Mouse (Mus musculus) kidney, adult 2 months (tissue): ENCODE data around the gene E2f6. TPM values are rescaled to one million over a fixed set of nuclear protein-coding genes. Genes with fewer than 3 reads are reported as not detected.

Experiments
- DNase-seq: peaks from one replicate; pipeline ENCODE4 v3.0.0; 2021
- H3K27ac ChIP-seq: fragments of 200-500 bp; 2 replicates; pipeline ENCODE4 v1.5.1; 2012; ENCODE audit warnings: low read depth, low read length, control low read depth, inconsistent platforms; ENCODE audit not compliant: insufficient read depth
- H3K27me3 ChIP-seq: fragments of 200-500 bp; replicated peaks from 2 replicates; pipeline ENCODE4 v1.6.1; 2012; ENCODE audit warnings: mild to moderate bottlenecking, moderate library complexity, low read length, inconsistent platforms; ENCODE audit not compliant: control insufficient read depth, insufficient read depth
- H3K36me3 ChIP-seq: fragments of 200-500 bp; 2 replicates; pipeline ENCODE4 v1.6.1; 2012; ENCODE audit warnings: mild to moderate bottlenecking, moderate library complexity, low read length, inconsistent platforms; ENCODE audit not compliant: control insufficient read depth, insufficient read depth
- H3K4me1 ChIP-seq: fragments of 200-500 bp; 2 replicates; pipeline ENCODE4 v1.6.1; 2011; ENCODE audit warnings: low read length; ENCODE audit not compliant: control insufficient read depth, insufficient read depth
- H3K4me3 ChIP-seq: fragments of 200-500 bp; 2 replicates; pipeline ENCODE4 v1.5.1; 2011; ENCODE audit warnings: mild to moderate bottlenecking, low read depth, low read length, control low read depth; ENCODE audit not compliant: insufficient read depth
- CTCF ChIP-seq: fragments of 200-500 bp; conservative IDR thresholded peaks from 2 replicates; pipeline ENCODE4 v1.5.1; 2011; ENCODE audit warnings: low read depth, mild to moderate bottlenecking, control low read depth, low read length, moderate library complexity, mixed read lengths; ENCODE audit not compliant: insufficient read depth, insufficient read length
- POLR2A ChIP-seq: fragments of 200-500 bp; IDR thresholded peaks from one replicate; pipeline ENCODE4 v1.6.1; 2011; ENCODE audit warnings: low read depth, low read length, control low read depth
- whole genome bisulfite sequencing: fragments of 180-500 bp; shearing (Covaris S2); methylation state at CpG from one replicate; pipeline ENCODE4 v1.1.7; 2018; 5-methylcytosine and 5-hydroxymethylcytosine counted together
- polyA plus RNA-seq: library from polyadenylated mRNA; depleted of rRNA; stranded (reverse); fragments of >200 nt; gene quantifications from 2 replicates; pipeline ENCODE4 v1.2.3, GENCODE M21; 2012

The E2f6 gene
- polyA plus RNA-seq, 1 experiment, result 15.5 TPM

DNA sequence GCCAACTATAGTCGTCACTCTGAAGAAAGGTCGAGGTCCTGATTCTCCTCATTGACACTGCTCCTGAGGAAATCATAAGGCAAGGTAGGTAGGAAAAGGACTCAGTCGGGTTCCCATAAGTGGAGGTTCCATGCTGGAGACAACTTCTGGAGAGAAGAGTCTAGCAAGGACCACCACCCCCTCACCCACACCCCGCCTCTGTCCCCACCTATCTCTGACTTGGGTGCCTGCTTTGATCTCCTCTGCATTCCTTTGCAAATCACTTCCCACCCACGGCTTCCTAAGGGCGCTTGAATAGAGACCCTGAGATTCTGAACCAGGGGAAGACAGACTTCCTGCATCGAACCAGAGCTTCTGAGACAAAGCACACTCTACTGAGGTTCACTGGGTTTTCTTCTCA lies 56.5 kb downstream of the E2f6 start:
- Histone ChIP-seq H3K27ac (no peak overlapping the region), H3K36me3 (no peaks in the 10 kb centered on the region), H3K4me1 (peaks cover 11% of the 10 kb centered on the region), H3K27me3 (no peaks in the 10 kb centered on the region), H3K4me3 (no peak overlapping the region)
- WGBS, result 76% methylated on average over 7 of the region's 7 CpGs
- TF ChIP-seq CTCF (no peak), POLR2A (no peak)
- no peak for DNase-seq

DNA sequence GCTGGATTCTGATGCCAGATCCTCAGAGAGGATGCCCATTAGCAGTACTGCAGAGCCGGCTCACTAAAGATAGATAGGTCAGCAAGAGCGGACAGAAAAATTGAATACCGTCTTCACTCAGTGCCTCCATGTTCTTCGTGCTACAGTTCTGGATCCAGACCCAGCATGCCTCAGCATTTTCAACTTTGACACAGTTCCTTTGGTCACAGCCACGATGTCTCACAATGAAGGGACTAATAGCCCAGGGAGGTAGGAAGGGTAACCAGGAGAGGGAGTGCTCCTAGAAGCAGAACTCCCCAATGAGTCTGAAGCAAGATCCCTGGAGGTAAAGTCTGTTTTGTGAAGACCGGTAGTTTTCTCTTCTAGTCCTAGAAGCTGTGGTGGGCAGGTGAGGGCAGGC lies 57.9 kb downstream of the E2f6 start:
- no peak for DNase-seq
- H3K36me3 ChIP-seq, result no peaks in the 10 kb centered on the region
- TF ChIP-seq CTCF, result no peak
- TF ChIP-seq POLR2A, result no peak
- H3K4me1 ChIP-seq, result peaks cover 17% of the 10 kb centered on the region
- no peaks in the 10 kb centered on the region for H3K27me3 ChIP-seq
- WGBS, result 84% methylated on average over 6 of the region's 6 CpGs
- peak overlapping the region; percentile 27; the same call in 1 of the 2 replicates for H3K27ac ChIP-seq
- H3K4me3 ChIP-seq, result no peak overlapping the region

GRCm38 (mm10) chr12:16869091-16869778 lies 58.5 kb downstream of the E2f6 start:
- no peaks in the 10 kb centered on the region for H3K36me3 ChIP-seq
- TF ChIP-seq CTCF (no peak), POLR2A (no peak)
- peak overlapping the region; percentile 27 for H3K27ac ChIP-seq
- peaks cover 20% of the 10 kb centered on the region for H3K4me1 ChIP-seq
- 82% methylated on average over 8 of the region's 8 CpGs for WGBS
- DNase-seq, result no peak
- H3K27me3 ChIP-seq, result no peaks in the 10 kb centered on the region
- H3K4me3 ChIP-seq, result no peak overlapping the region

DNA sequence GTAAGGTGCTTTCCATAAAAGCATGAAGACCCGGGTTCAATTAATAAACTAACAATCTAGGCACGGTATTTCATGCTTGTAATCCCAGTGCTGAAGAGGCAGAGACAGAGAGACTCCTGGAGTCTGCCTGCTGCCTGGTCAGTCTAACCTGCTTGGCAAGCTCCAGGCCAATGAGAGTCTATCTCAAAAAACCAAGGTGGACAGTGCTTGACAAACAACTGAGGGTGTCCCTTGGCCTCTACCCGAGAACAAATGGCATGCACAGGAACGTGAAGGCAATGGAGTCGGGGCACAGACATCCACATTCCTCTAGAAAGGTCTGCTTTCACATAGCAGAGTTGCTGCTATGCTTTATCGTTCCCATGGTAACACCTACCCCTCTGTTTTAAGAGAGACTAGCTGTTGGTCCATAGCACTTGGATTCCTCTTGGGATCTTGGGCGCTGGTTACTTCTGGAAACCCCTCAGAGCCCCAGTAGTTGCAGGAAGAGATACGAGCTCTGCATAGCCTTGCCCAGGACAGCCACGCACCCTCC lies 59.2 kb downstream of the E2f6 start:
- H3K36me3 ChIP-seq, result no peaks in the 10 kb centered on the region
- 39% methylated on average over 9 of the region's 9 CpGs for WGBS
- DNase-seq, result no peak
- no peak for TF ChIP-seq CTCF
- no peak for TF ChIP-seq POLR2A
- H3K4me3 ChIP-seq, result no peak overlapping the region
- no peaks in the 10 kb centered on the region for H3K27me3 ChIP-seq
- H3K27ac ChIP-seq, result peak overlapping the region; percentile 74
- peaks cover 23% of the 10 kb centered on the region for H3K4me1 ChIP-seq

GRCm38 (mm10) chr12:16870405-16871068 lies 59.8 kb downstream of the E2f6 start:
- peak overlapping the region; percentile 74 for H3K27ac ChIP-seq
- no peaks in the 10 kb centered on the region for H3K36me3 ChIP-seq
- 22% methylated on average over 8 of the region's 8 CpGs for WGBS
- H3K4me1 ChIP-seq, result peaks cover 23% of the 10 kb centered on the region
- H3K27me3 ChIP-seq, result no peaks in the 10 kb centered on the region
- DNase-seq, result peak; percentile 79
- TF ChIP-seq POLR2A (no peak), CTCF (no peak)
- H3K4me3 ChIP-seq, result no peak overlapping the region

GRCm38 (mm10) chr12:16872006-16872405 lies 61.2 kb downstream of the E2f6 start:
- no peak for DNase-seq
- Histone ChIP-seq H3K27me3 (no peaks in the 10 kb centered on the region), H3K27ac (no peak overlapping the region), H3K4me1 (peaks cover 24% of the 10 kb centered on the region), H3K36me3 (no peaks in the 10 kb centered on the region), H3K4me3 (no peak overlapping the region)
- TF ChIP-seq CTCF, result no peak
- no peak for TF ChIP-seq POLR2A
- 97% methylated on average over 1 of the region's 1 CpGs for WGBS

- 60% methylated on average over 7 of the region's 7 CpGs for WGBS
- Histone ChIP-seq H3K36me3 (no peaks in the 10 kb centered on the region), H3K27ac (no peak overlapping the region), H3K27me3 (no peaks in the 10 kb centered on the region), H3K4me3 (no peak overlapping the region), H3K4me1 (peaks cover 28% of the 10 kb centered on the region)
- no peak for DNase-seq
- TF ChIP-seq POLR2A, result no peak
- TF ChIP-seq CTCF, result no peak
Measured at GRCm38 (mm10) chr12:16872926-16873464, 62.2 kb downstream of the E2f6 start.
